Mouse (Mus musculus) embryonic fibroblast, embryonic 13.5 days (primary cell): ENCODE results near the gene Upk3b.

Source experiments
- CTCF ChIP-seq: IDR thresholded peaks from 2 replicates; pipeline ENCODE4 v1.5.1; 2011; ENCODE audit warnings: mild to moderate bottlenecking, control low read depth, low read length, moderate library complexity, borderline replicate concordance; ENCODE audit not compliant: insufficient read depth
- POLR2A ChIP-seq: IDR thresholded peaks from 2 replicates; pipeline ENCODE4 v1.6.1; 2011; ENCODE audit warnings: low read depth, mild to moderate bottlenecking, control low read depth, low read length, moderate library complexity

DNA sequence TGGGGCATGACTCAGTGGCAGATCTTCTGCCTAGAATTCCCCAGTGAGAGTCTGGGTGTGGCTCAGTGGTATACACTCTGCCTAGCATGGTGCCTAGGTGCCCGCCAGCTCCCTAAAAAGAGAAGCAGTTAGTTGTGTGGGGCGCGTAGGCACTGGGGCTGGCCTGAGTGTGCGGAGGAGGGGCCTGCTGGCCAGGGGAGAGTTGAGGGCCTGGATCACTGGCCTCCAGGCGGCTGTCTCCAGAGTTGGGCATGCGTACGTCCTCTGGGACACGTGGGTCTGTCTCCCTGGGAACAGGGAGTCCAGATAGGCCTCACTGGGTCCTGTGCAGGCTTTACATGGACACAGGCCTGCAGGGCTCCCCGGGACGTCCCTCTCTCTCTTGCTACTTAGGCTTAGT, 23.4 kb upstream of the Upk3b start:
- TF ChIP-seq CTCF: no peak
- no peak for TF ChIP-seq POLR2A
